Mouse (Mus musculus): ENCODE measurements at regions not wholly inside any gene's neighbourhood (a gene's known extent, or its start where the extent isn't known, plus 50 kb on each side); places are given as distances from the start of the nearest gene placed in this dataset.

GRCm38 (mm10) chr6:81323690-81324089 is 599.8 kb upstream of the Gcfc2 start:
- no peak for DNase-seq

DNA sequence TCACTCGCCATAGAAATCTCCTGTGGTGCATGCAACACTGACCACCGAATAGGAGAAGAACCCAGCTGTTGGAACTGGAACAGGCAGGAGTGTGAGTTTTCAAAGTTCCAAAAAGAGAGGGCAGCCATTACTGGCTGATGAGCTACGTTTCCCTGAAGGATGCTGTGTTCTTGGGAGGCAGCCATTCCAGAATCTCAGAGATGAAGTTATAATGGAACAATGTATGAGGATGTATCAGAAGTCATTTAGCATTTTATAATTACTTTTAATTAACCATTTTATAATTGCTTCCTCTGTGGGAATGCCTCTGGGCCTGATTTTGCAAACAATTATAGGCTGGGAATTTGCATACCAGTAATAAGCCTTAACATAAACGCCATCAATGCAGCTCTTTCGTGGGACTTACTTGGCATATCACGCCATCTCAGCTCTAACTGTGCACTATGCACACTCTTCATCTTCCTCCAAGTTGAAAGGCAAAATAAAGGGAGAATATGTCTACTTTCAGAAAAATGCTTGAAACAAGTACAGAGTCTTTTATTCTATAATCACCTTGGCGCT is 559.4 kb upstream of the Gcfc2 start:
- no peak for DNase-seq

GRCm38 (mm10) chr6:81388484-81388883 is 535.0 kb upstream of the Gcfc2 start:
- no peak for DNase-seq

GRCm38 (mm10) chr6:81403122-81403521 is 520.3 kb upstream of the Gcfc2 start:
- no peak for DNase-seq

DNA sequence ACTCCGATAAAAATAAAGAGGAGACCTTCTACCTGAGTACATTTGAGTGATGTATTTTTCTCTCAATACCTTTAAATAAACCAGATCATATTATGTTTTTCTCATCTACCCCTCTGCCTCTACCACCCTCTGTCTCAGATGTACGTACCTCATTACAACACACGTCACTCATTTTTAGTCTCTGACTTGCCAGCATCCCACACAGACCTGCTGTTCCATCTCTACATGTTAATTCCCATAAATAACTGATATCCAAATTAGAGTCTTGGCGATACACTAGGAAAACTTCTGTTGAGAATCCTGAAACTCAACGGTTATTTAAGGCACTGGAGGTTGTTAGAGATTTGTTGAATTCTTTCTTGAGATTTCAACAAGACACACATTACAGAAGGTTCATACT is 509.9 kb upstream of the Gcfc2 start:
- no peak for DNase-seq

GRCm38 (mm10) chr6:81434745-81435144 is 488.7 kb upstream of the Gcfc2 start:
- no peak for DNase-seq

GRCm38 (mm10) chr6:81438951-81439722 is 484.3 kb upstream of the Gcfc2 start:
- DNase-seq = no peak

- DNase-seq = no peak
Observed at GRCm38 (mm10) chr6:81441396-81441795, 482.1 kb upstream of the Gcfc2 start.

- no peak for DNase-seq
Observed at GRCm38 (mm10) chr6:81446019-81446800, 477.3 kb upstream of the Gcfc2 start.

DNA sequence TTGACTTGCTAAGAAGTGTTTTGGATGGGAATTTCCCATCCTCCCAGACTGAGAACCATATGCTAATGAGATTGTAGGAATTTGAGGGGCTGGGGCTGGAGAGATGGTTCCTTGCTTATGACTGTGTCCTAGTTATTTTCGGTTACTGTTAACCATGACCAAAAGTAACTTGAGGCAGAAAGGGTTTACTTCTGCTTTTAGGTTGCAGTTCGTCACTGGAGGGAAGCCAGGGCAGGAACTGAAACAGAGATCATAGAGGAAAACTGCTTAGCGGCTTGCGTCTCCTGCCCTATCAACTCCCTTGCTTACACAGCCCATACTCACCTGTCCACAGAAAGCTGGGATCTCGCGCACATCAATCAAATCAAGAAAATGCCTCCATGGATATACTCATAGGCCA is 475.8 kb upstream of the Gcfc2 start:
- DNase-seq = no peak

GRCm38 (mm10) chr6:81448366-81448765 is 475.1 kb upstream of the Gcfc2 start:
- no peak for DNase-seq

GRCm38 (mm10) chr6:81461095-81461494 is 462.4 kb upstream of the Gcfc2 start:
- DNase-seq = no peak

DNA sequence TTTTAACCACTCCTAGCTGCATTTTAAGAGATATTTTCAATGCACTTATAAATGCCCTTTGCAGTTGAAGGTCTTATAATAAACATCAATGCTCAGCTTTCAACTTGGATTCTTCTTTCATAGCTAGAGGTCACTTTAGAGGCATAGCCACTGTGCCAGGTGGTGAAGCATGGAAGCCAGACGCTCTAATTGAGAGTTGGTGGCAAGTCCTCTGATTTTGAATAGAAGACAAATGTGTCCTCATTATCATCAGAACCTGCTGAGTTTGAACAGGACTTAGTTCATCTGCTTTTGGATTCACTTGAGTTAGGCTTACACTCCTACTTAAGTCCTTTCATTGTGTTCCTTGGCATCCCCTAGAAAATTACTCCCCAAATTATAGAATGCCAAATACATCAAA is 459.0 kb upstream of the Gcfc2 start:
- no peak for DNase-seq

DNA sequence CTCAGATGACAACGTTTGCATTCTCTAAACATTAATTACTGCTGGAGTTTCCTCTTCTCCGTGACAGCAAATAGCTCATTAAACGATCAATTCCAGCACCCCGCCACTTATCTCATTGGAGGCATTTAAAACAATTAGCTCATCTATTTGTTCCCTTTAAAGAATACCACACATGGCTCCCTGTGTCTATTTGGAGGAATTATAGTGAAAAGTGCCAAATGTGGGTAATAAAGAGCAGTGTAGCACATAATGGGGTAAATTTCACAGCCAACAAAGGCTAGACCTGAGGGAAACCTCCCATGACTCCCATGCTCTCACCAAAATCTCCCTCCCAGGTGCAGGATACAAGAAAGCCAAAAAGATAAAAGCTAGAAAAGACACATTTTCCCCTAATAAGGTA is 456.9 kb upstream of the Gcfc2 start:
- DNase-seq = no peak

- DNase-seq = no peak
Observed at GRCm38 (mm10) chr6:81471340-81471955, 452.0 kb upstream of the Gcfc2 start.

- no peak for DNase-seq
Observed at GRCm38 (mm10) chr6:81472506-81472905, 451.0 kb upstream of the Gcfc2 start.

DNA sequence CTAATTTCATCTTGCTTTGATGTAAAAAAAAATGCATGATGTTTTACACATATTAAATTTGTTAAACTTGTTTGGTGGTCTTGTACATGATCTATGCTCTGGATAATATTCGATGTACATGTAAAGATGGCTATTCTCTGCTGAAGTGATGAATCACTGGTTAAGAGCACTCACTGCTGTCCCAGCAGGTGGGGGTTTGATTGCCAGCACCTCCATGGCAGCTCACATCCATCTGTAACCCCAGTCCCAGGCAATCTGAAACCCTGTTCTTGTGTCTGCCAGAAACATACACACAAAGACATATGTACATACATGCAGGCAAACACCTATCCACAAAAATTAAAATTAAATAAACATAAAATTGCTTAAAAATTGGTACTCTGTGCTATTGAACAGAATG is 448.7 kb upstream of the Gcfc2 start:
- DNase-seq = no peak

- no peak for DNase-seq
Observed at GRCm38 (mm10) chr6:81487006-81487405, 436.5 kb upstream of the Gcfc2 start.

GRCm38 (mm10) chr6:81496239-81496638 is 427.2 kb upstream of the Gcfc2 start:
- DNase-seq = peak; percentile 6

GRCm38 (mm10) chr6:81517185-81517584 is 406.3 kb upstream of the Gcfc2 start:
- DNase-seq = no peak

DNA sequence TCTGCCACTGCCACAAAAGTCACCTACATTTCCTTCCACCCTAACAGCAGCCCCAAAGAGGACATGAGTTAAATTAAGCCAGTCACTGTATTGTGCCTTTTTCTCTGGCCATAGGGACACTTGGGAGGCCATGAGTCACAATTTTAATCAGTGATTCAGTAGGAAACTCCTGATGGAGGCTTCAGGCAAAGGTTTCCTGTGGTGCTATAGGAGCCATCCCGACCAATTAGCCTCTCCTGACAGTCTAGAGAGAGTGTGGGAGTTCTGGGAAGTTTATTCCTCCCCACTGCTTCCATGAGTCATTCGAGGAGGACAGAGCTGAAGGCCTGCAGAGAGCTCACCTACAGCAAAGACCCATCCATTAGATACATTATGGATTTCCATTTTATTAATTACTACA is 361.2 kb upstream of the Gcfc2 start:
- no peak for DNase-seq

DNA sequence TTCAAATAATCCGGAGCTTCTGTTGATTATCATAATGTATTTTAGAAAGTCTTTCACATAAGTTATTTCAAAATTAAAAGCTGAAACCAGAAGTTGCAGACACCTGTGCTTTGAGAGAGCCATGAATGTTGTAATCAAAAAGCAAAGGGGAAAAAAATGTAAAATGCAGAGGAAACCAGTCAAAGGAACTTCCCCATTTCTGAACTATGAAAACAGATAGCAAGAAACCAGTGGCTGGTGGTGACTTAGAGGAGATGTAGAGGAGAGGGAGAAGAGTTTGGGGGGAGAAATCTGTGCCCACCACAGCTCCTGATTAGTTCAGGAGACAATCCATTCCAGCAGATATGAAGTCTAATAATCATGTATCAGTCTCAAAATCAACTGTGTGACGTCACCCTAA is 360.3 kb upstream of the Gcfc2 start:
- no peak for DNase-seq

DNA sequence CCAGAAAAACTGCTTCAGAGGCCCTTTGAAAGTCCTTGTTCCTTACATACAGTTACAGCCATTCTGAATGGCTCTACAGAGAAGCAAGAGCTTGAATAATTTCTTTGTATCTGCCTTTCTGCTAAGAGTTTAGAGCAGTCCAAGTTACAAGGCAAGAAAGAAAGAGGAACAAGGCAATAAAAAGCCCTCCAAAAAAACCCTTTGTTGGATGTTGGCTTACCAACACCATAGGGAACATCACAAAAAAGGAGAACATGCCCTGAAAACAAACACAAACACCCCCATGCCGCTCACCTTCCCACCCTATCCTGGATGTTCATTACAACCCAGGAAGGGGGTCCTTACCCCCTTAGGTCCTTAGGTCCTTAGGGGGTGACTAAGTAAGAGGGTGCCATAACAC is 359.2 kb upstream of the Gcfc2 start:
- no peak for DNase-seq

Data from adrenal gland, adult 8-10 months (tissue).